Mouse (Mus musculus): ENCODE results near the gene Gucy2d. TPM values are rescaled to one million over a fixed set of nuclear protein-coding genes. Genes with fewer than 3 reads are reported as not detected.
A peak's percentile ranks its signal among the peaks of the same experiment; 100 is the strongest.

Gene Gucy2d
- polyA plus RNA-seq, 1 experiment, result 0.08 TPM

GRCm38 (mm10) chr7:98492331-98492730 lies 52.1 kb downstream of the Gucy2d start:
- Histone ChIP-seq H3K27me3 (ENCODE audit: control insufficient read depth, insufficient read depth, low read length) (no peaks in the 10 kb centered on the region; the same call in 1 of the 2 replicates), H3K27ac (ENCODE audit: insufficient read depth, low read length) (no peak overlapping the region), H3K4me1 (ENCODE audit: control insufficient read depth, insufficient read depth, low read length) (peaks cover under 1% of the 10 kb centered on the region; the same call in 1 of the 2 replicates), H3K4me3 (replicated peaks; ENCODE audit: insufficient read depth, low read depth, low read length) (no peak overlapping the region)
- no peak for TF ChIP-seq POLR2A (IDR thresholded peaks at IDR 0.05; ENCODE audit: borderline replicate concordance, insufficient read depth, low read length)
- TF ChIP-seq CTCF (IDR thresholded peaks at IDR 0.05; ENCODE audit: borderline replicate concordance, insufficient read depth, low read depth, low read length), result no peak
- WGBS, result 84% methylated on average over 5 of the region's 5 CpGs
- no peak for DNase-seq

- 74% methylated on average over 2 of the region's 2 CpGs for WGBS
- Histone ChIP-seq H3K4me3 (replicated peaks; ENCODE audit: insufficient read depth, low read depth, low read length) (no peak overlapping the region), H3K4me1 (ENCODE audit: control insufficient read depth, insufficient read depth, low read length) (peaks cover 10% of the 10 kb centered on the region), H3K27me3 (ENCODE audit: control insufficient read depth, insufficient read depth, low read length) (no peaks in the 10 kb centered on the region; the same call in 1 of the 2 replicates), H3K27ac (ENCODE audit: insufficient read depth, low read length) (no peak overlapping the region)
- no peak for DNase-seq
- TF ChIP-seq POLR2A (IDR thresholded peaks at IDR 0.05; ENCODE audit: borderline replicate concordance, insufficient read depth, low read length) (no peak), CTCF (IDR thresholded peaks at IDR 0.05; ENCODE audit: borderline replicate concordance, insufficient read depth, low read depth, low read length) (no peak)
These were observed 53.1 kb downstream of the Gucy2d start for GRCm38 (mm10) chr7:98493307-98493706.

GRCm38 (mm10) chr7:98493901-98494480 lies 53.8 kb downstream of the Gucy2d start:
- no peak for DNase-seq
- no peak for TF ChIP-seq CTCF (IDR thresholded peaks at IDR 0.05; ENCODE audit: borderline replicate concordance, insufficient read depth, low read depth, low read length)
- TF ChIP-seq POLR2A (IDR thresholded peaks at IDR 0.05; ENCODE audit: borderline replicate concordance, insufficient read depth, low read length), result no peak
- WGBS, result 81% methylated on average over 18 of the region's 18 CpGs
- Histone ChIP-seq H3K27me3 (ENCODE audit: control insufficient read depth, insufficient read depth, low read length) (no peaks in the 10 kb centered on the region; the same call in 1 of the 2 replicates), H3K4me1 (ENCODE audit: control insufficient read depth, insufficient read depth, low read length) (peaks cover 17% of the 10 kb centered on the region), H3K4me3 (replicated peaks; ENCODE audit: insufficient read depth, low read depth, low read length) (no peak overlapping the region), H3K27ac (ENCODE audit: insufficient read depth, low read length) (no peak overlapping the region)

- no peak overlapping the region for H3K27ac ChIP-seq (ENCODE audit: insufficient read depth, low read length)
- H3K4me1 ChIP-seq (ENCODE audit: control insufficient read depth, insufficient read depth, low read length), result peaks cover 29% of the 10 kb centered on the region
- H3K4me3 ChIP-seq (replicated peaks; ENCODE audit: insufficient read depth, low read depth, low read length), result no peak overlapping the region
- WGBS, result 100% methylated on average over 1 of the region's 1 CpGs
- TF ChIP-seq CTCF (IDR thresholded peaks at IDR 0.05; ENCODE audit: borderline replicate concordance, insufficient read depth, low read depth, low read length) (no peak), POLR2A (IDR thresholded peaks at IDR 0.05; ENCODE audit: borderline replicate concordance, insufficient read depth, low read length) (no peak)
- no peaks in the 10 kb centered on the region for H3K27me3 ChIP-seq (ENCODE audit: control insufficient read depth, insufficient read depth, low read length)
- no peak for DNase-seq
These were observed 55.4 kb downstream of the Gucy2d start for GRCm38 (mm10) chr7:98495591-98495990.

DNA sequence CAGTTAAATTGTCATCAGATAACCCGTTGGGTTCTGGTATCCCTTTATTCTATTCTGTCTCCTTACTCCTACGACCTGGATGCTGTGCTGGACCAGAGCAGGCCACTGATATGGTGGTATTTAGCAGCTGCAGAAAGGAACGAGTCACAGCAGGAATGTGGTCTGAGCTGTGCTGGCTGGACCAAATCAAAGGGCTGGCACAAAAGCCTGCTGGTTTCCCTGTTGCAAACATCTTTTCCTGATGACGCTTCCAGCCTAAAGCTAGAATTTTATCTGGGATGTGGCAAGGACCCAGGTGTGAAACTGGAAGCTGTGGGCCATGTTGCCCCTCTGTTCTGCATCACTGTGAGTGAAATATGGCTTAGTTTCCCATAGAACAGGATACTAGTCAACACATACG lies 57.2 kb downstream of the Gucy2d start:
- no peak for TF ChIP-seq CTCF (IDR thresholded peaks at IDR 0.05; ENCODE audit: borderline replicate concordance, insufficient read depth, low read depth, low read length)
- no peak for TF ChIP-seq POLR2A (IDR thresholded peaks at IDR 0.05; ENCODE audit: borderline replicate concordance, insufficient read depth, low read length)
- DNase-seq, result no peak
- WGBS, result 89% methylated on average over 5 of the region's 5 CpGs
- H3K27ac ChIP-seq (ENCODE audit: insufficient read depth, low read length), result no peak overlapping the region
- peaks cover 30% of the 10 kb centered on the region for H3K4me1 ChIP-seq (ENCODE audit: control insufficient read depth, insufficient read depth, low read length)
- no peaks in the 10 kb centered on the region for H3K27me3 ChIP-seq (ENCODE audit: control insufficient read depth, insufficient read depth, low read length)
- H3K4me3 ChIP-seq (replicated peaks; ENCODE audit: insufficient read depth, low read depth, low read length), result no peak overlapping the region

DNA sequence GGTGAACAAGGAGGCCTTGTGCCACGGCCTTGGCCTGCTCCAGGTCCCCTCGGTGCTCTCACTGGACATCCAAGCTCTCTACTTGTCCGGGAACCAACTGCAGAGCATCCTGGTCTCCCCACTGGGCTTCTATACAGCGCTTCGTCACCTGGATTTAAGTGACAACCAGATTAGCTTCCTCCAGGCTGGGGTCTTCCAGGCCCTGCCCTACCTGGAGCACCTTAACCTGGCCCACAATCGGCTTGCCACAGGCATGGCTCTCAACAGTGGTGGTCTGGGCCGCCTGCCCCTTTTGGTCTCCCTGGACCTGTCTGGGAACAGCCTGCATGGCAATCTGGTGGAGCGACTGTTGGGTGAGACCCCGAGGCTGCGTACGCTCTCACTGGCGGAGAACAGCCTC lies 57.9 kb downstream of the Gucy2d start:
- Histone ChIP-seq H3K27me3 (ENCODE audit: control insufficient read depth, insufficient read depth, low read length) (no peaks in the 10 kb centered on the region), H3K27ac (ENCODE audit: insufficient read depth, low read length) (no peak overlapping the region), H3K4me1 (ENCODE audit: control insufficient read depth, insufficient read depth, low read length) (peaks cover 36% of the 10 kb centered on the region), H3K4me3 (replicated peaks; ENCODE audit: insufficient read depth, low read depth, low read length) (no peak overlapping the region)
- DNase-seq, result no peak
- TF ChIP-seq POLR2A (IDR thresholded peaks at IDR 0.05; ENCODE audit: borderline replicate concordance, insufficient read depth, low read length) (no peak), CTCF (IDR thresholded peaks at IDR 0.05; ENCODE audit: borderline replicate concordance, insufficient read depth, low read depth, low read length) (no peak)
- WGBS, result 84% methylated on average over 12 of the region's 12 CpGs

- no peak overlapping the region for H3K4me3 ChIP-seq (replicated peaks; ENCODE audit: insufficient read depth, low read depth, low read length)
- H3K27me3 ChIP-seq (ENCODE audit: control insufficient read depth, insufficient read depth, low read length), result no peaks in the 10 kb centered on the region
- no peak for TF ChIP-seq POLR2A (IDR thresholded peaks at IDR 0.05; ENCODE audit: borderline replicate concordance, insufficient read depth, low read length)
- peaks cover 38% of the 10 kb centered on the region for H3K4me1 ChIP-seq (ENCODE audit: control insufficient read depth, insufficient read depth, low read length)
- no peak overlapping the region for H3K27ac ChIP-seq (ENCODE audit: insufficient read depth, low read length)
- DNase-seq, result peak; percentile 70 to 77
- WGBS, result 33% methylated on average over 20 of the region's 20 CpGs
These were observed 58.7 kb downstream of the Gucy2d start for GRCm38 (mm10) chr7:98498656-98499560.
